Mouse (Mus musculus) kidney, postnatal 10 days (tissue): Measurements from ENCODE around the gene Smchd1.
"Not testable (repeated sequence)": the region's sequence is repeated elsewhere in the genome, so short reads cannot be mapped to it uniquely, and the experiment has no call there.

ENCODE experiments used
- DNase-seq: peaks from one replicate; pipeline ENCODE4 v3.0.0; 2021; ENCODE audit warnings: mixed read lengths

Gene Smchd1

DNA sequence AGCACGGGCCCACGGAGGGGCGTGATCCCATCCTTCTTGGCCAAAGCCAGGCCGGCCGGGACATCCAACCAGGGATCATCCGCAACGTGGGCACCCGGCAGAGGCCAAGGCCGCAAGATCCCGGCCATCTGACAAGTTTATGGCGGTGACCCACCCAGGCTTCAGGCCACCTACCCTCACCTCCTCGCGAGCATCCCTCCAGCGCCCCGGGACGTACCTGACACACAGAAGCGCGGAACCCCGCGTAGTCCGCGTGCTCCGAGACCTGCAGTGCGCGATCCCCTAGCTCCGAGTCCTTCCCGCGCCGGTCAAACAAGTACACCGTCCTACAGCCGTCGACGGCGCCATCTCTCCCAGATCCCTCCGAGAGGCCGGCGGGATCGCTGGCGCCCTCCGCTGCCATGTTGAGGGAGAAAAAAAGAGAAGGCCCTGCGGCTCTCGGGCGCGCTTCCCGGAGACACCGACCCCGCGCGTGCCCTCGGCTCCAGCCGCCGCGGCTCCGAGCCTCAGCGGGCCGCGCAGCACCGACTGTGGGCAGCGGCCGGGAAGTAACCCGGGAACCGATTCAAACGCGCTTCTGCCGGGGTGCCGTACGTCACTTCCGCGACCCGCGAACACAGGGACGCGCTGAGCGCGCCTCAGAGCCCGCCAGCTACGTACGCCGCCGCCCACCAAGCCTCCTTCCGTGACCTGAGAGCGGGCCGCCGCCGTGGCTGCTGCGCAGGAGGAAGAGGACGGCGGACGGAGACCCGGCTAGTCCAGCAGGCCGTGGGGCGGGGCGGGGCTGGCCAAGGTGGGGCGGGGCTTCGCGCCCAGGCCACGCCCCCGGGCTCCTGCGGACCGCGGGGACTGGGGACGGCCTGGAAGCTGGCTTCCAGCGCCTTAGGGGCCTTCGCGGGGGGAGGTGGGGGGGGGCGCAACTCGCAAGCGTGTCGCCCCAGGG, at the start of gene Smchd1:
Gene Smchd1, minus strand, starts transcription at position 582 of the 943 bp plus-strand sequence.
- peak; percentile 97 for DNase-seq

DNA sequence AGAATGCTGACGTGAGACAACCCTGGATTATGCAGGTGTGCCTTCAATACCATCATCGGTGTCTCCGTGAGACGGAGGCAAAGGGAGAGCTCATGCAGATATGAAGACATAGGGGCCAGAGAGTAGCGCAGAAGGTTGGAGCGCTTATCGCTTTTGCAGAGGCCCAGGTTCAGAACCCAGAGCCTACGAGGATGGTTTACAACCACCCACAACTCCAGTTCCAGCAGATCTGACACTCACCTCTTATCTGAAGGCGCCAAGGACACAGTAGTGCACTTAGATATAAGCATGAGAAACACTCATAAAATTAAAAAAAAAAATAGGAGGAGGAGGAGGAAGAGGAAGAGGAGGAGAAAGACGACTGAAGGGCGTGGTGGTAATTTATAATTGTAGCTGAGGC, 35.2 kb upstream of the Smchd1 start:
- no peak for DNase-seq

DNA sequence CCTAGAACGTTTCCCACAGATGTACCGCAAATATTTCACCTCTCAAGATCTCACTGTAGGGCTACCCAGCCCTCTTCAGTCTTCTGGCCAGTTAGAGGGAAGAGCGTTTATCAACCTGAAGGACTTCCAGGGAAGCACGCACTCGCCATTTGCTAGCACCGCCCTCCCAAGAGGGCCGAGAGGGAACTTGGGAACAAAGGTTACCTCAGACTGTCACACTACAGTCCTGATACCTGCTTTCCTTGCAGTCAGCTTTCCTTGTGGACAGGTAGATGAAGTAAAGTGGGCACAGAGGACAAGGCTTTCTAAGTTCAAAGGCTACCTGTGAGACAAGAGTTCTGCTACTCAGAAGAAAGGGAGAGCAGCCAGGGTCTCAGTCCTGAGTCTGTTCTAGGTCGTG, 31.7 kb upstream of the Smchd1 start:
- DNase-seq, result no peak

DNA sequence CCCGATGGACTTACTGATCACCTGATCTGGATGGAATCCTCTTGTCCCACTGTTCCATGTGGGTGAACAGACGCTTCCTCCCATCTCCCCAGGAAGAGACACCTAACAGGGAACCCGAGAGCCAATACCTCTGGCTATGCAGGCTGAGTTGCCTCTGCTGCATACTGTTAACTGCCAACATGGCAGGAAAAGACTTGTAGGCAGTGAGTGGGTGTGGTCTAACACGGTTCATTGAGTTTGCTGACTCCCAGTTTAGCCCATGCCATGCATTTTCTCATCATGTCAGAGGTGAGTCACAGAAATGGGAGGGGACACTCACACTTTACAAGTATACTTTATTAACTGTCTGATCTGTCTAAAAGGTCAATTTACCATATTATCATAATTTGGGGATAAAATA, 20.6 kb upstream of the Smchd1 start:
- DNase-seq, result no peak

DNA sequence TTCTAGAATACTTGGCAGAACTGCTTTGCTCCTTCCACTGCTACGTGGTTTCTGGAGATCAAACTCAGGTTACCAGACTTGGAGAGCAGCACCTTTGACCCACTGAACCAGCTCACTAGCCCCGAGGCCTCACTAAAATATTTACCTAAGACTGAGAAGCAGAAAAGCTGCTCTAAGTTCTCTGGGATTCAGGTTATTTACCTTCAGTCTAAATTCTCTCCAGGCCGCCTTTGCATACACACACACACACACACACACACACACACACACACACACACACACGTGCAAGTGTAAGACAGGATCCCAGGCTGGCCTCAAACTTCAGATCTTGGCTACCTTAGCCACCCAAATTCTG, 16.2 kb upstream of the Smchd1 start:
- DNase-seq, result no peak

DNA sequence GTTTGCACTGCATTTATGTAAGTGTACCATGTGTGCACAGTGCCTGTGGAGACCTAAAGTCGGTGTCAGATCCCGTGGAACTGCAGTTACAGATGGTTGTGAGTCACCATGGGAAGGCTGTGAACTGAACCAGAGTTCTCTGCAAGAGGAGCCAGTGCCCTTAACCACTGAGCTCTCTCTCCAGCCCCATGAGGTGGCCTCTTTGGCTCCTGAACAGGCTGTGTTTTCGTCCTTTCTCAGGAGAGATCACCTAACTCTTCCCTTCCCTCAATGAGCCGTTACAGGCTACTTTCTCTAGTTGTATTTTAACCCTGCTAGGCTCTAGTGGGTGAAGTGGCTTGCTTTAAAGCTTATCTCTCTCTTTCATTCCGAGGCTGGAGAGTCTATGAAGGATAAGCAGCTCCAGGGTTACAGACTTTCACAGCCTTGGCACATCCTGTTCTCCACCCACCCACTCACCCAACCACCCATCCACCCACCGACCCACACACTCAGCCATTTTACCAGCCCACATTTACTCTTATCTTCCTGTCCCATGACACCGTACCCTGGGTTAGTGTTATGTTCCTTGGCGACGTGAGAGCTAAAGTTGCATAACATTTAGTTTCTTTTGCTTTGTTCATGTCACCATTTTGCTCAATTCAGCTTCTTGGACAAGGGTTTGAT, 15.7 kb upstream of the Smchd1 start:
- DNase-seq, result no peak

DNA sequence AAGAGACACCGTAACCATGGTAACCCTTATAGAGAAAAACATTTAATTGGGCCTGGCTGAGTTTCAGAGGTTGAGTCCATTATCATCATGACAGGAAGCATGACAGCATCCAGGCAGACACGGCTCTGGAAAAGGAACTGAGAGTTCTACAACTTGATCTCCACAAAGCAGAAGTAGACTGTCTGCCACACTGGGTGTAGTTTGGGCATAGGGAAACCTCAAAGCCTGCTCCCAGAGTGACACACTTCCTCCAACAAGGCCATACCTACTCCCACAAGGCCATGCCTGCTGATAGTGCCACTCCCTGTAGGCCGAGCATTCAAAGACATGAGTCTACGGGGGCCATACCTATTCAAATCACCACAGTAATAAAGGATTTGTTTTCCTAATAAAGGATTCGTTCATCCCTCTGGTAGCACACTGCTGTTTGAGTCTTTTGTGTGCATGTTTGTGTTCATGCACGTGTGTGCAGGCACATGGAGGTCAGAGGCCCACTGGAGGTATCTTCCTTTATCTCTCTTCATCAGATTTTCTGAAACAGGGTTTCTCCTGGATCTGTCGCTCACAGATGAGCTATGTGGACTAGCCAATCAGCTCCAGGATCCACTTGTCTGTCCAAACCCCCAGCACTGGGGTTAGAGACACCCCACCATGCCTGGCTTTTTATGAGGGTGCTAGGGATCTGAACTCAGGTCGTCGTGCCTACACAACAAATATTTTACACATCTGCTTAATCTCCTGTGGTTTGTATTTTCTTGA, 14.7 kb upstream of the Smchd1 start:
- DNase-seq, result no peak

DNA sequence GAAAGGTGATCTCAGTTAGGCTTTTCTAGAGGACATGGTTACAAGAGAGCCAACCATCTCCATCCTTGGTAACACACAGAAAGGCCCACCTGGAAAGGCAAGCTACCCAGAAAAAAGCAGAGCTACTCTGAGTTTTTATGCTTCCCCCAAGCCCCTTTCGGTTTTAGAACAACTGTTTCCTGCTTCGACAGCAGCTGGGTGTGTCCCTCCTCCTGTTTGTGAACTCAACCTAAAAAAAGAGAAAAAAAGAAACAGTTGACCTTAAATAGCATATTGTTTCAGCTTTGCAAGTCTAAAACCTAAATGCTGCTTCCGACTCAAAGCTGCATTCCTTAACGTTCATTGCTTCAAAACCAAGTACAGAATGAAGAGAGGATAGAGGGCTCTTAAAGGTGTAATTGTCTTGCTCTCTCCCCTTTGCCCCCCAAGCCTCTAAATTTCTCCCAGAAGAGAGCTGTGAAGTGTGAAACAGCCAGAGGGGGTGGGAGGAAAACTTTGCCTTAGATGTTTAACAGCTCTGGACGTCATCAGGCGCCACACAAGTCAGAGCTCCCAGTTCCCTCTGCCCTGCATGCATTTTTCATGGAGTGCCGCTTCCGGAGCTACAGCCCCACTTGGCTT, 11.2 kb upstream of the Smchd1 start:
- peak; percentile 55 for DNase-seq

DNA sequence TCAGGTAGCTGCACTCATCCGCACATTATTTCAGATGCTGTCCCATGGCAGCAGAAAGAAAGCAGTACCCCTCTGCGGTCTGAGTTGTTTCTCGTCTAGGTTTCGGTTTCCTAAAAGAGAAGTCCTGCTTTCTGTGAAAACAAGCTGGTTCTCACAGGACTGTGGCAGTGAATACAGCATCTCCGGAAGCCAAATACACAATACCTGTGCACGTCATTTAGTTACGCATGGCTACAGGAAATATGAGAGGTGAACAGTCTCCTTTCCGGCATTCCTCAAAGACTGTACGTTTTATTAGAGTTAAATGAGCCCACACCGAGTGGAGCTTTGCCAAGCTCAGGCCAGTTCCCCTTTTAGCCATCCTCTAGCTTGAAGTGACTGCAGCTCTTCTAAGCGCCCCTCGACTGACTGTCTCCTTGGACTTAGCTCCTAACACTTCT, 10.7 kb upstream of the Smchd1 start:
- peak; percentile 56 for DNase-seq

DNA sequence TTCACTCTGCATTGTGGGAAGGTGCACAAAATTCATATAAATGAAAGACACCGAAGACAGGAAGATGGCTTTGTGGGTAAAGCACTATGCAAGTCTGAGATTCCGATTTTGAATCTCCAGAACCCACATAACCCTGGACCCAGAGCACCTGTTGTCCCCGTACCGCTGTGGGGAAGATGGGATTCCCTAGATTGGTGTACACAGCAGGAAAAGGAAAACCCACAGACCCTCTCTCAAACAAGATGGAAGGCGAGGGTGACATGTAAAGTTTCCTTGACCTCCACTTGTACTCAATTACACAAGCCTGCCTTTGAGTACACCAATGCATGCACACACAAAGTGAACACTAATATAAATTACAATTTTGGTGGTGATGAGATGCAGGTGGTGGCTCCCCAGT, 9.6 kb upstream of the Smchd1 start:
- DNase-seq, result no peak

DNA sequence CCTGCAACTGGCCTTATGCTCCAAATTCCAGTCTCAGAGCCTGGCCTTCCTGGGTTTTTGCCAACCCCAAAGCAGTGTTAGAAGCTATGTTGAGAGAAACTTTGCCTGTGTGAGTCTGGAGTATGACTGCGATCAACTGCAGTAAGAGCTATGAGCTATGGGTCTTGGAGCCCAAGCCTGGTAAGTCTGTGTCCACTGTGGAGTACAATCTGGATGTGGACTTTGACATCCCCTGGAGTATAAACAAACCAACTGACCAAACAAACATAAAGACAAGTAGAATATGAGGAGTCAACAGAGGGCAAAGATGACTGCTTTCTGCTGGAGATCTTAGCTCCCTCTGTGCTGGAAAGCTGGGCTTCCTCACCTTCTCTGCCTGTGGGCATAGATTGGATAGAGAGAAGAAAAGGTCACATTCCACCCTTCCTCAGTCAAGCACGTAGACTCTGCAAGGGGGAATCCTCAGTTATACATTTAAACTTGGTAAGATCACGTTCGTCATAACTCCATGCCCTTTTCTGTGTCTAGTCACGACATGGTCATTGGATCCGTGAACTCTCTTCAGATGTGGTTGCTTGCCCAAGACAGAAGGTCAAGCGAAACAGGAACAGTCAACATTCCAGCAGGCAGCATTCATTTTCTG, 8.4 kb upstream of the Smchd1 start:
- DNase-seq, result peak; percentile 32

DNA sequence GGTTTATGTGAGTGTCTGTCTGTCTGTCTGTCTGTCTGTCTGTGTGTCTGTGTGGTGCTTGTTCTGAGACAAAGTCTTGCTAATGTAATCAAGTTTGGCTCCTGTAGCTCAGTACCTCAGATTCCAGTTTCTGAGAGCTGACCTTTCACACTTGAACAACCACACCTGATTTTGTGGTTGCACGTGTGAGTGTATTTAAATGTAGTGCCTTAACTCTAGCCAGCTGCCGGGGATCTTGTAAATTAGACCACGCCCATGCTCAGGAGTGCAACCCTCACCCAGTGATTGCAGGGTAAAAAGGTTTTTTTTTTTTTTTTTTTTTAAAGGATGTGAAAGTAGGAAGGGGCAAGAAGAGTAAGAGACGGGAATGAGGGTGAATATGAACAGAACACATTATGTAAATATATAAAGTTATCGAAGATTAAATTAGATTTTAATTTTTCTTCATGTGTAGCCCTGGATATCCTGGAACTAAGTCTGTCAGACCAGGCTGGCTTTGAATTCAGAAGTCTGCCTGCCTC, 4.3 kb upstream of the Smchd1 start:
- no peak for DNase-seq

DNA sequence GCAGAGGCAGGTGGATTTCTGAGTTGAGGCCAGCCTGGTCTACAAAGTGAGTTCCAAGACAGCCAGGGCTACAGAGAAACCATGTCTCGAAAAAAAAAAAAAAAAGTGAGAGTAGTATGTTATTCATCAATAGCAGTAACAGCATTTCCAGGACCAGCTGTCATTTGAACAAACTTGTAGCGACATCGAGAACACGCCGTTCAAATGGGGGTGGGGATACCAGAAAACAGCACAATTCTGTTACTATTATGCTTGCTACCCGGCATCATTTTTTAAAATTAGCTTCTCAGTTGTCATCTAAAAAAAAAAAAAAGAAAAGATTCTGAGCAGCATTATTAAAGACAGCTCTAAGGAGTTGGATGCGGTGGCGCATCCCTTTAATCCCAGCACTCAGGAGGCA, 2.3 kb upstream of the Smchd1 start:
- DNase-seq, result no peak

DNA sequence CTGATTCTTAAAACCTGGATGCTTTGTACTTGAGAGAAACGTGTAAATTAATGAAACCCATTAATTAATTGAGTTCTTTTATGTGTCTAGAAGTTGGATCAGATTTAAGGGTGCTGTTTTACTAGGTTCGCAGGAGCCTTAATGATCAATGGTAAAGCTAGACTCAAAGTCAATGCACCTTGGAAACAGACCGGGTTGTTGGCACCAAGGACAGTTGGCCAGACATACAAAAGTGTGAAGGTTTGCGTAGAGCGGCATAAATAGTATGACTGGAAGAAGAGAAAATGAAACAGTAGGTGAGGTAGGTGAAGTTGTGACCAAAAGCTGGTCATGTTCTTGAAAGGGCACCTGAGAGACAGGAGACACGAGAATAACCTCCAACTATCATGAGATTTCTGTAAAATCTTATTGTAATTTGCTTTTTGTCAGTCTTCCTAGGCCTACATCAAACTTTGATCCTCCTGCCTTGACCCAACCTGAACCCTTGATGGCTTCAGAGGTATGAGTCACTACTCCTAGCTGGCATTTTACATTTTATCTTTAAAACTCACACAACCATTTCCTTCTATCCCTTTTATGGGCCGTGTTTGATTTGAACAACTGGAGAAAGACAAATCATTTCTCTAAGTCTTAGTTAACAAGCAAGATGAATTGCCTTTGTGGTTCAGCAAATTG, 1.3 kb upstream of the Smchd1 start:
- DNase-seq, result no peak

DNA sequence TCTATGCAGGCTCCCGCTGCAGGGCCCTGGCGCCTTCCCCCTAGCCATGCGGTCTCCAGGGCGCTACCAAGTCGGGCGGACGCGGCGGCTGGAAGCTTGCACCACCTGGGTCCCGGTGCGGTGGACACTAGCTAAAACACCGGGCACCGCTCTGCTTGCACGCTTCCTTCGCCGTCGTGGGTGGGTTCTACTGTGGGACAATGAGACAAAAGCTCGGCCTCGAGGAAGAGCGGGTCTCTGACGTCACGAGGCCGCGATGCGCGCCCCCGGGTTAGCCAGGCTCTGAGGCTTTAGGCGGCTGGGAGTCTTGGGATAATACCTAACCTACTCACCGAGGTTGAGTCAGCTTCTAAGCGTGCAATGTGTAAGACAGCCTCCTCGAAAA, 554 bp upstream of the Smchd1 start:
- peak; percentile 85 for DNase-seq

DNA sequence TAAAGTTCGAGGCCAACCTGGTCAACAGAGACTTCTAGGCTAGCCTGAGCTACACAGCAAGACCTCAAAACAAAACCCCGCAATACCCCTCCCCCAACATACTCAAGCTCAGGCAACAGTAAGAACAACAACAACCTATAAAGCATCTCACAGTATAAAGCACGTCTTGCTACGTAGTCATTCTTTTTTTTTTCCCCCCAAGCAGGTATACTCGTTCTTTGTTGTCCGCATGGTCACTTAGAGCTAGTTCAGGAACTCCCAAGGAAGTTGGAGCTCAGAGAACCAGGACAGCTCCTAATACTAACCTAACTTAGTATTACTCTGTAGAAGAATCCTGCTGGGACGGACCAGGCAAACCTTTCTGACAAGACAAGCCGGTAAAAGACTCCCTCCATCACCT, 1.0 kb downstream of the Smchd1 start:
- DNase-seq, result no peak

DNA sequence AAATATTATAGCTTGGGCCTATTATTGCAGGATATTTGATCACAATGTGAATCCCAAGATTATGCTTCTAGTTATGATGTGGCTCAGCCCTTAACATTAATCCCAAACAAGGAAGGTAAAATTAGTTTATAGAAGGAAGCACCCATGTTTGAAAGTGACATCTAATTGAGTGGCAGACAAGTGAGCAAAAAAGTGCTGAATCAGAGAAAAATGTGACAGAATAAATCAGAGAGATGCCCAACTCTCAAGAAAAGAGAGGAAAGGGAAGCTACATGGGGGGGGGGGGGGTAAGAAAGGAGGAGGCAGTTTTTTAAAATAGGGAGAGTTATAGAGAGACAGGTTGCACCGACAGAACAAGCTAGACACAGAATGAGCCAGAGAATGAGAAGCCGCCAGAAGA, 3.9 kb downstream of the Smchd1 start:
- DNase-seq, result no peak

DNA sequence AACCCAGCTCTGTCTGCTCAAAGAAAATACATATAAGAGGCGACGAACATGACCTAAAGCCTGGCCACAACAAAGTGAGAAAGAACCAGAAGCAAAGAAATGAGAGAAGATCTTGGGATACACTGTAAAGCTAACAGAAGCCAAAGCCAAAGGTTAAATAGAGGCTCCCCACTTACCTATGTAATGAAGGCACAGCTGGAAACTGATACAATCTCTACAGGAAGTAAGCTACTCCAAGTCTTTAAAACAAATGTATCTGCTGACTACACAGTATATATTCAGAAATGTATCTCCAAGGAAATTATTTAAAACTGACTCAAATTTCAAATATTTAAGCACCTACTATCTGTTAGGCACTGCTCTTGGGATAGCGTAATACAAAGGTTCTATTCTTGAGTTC, 14.8 kb downstream of the Smchd1 start:
- no peak for DNase-seq

DNA sequence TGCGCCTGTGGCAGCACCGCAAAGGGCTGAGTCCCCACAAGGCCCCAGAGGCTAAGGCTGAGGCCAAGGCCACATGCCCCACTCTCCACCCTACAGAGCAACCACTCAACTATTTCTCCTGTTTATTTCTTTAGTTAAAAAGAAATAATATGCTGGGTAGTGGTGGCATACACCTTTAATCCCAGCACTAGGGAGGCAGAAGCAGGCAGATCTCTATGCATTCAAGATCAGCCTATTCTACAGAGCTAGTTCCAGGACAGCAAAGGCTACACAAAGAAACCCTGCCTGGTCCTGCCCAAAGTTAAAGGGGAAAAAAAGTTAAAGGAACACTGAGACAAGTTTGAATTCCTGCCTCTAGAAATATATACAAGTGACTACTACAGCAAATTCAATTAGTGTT, 15.3 kb downstream of the Smchd1 start, which contains the start of gene Gm4707:
Gene Gm4707, minus strand, starts transcription at position 101 of the 400 bp plus-strand sequence.
- DNase-seq, result no peak

DNA sequence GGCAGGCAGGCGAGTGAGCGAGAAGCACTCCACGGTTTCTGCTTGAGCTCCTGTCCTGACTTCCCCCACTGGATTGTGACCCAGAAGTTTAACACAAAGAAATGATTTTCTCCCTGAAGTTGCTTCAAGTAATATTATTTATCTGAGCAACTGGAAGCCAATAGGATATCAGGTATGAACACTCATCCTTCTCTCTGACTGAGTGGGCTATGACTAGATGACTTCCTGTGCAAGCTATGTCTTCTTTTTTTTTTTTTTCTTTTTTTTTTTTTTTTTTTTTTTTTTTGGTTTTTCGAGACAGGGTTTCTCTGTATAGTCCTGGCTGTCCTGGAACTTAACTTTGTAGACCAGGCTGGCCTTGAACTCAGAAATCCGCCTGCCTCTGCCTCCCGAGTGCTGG, 17.8 kb downstream of the Smchd1 start:
- DNase-seq, result not testable (repeated sequence)

DNA sequence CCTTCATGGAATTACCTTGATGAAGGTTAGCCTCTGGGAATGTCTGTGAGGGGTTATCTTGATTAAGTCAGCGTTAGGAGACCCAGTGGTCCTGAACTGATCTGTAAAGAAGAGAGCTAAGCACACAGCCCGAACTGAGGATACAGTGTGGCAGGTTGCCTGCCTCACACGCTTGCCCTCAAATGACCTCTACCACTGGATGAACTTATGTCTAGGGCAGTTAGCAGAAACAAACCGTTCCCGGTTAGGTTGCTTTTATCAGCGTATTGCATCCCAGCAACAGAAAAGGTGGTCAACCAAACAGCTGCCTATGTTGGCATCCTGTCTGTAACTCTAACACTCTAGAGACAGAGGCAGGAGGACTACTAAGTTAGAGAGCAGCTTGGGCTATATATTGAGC, 30.0 kb downstream of the Smchd1 start:
- no peak for DNase-seq

DNA sequence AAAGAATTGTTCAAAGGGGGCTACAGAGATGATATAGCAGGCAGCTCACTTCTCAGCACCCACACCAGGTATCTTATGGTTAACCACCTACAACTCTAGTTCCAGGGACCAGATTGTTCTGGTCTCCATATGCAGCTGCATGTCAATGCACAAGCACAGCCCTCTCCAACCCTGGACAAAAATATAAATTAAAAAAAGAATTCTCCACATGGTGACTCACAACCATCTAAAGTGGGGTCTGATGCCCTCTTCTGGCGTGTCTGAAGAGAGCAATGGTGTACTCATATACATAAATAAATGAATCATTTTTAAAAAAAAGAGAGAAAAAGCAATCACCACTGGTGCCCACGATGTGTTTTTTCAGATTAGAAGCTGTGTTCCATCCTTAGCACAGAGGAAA, 30.4 kb downstream of the Smchd1 start:
- no peak for DNase-seq
